Mouse (Mus musculus) testis, adult 2 months (tissue): ENCODE results near the gene Cacna2d1.

Experiments
- CTCF ChIP-seq: fragments of 200-500 bp; IDR thresholded peaks from 2 replicates; pipeline ENCODE4 v1.5.1; 2012; ENCODE audit warnings: low read depth, mild to moderate bottlenecking, inconsistent platforms, low read length, moderate library complexity; ENCODE audit not compliant: control insufficient read depth, insufficient read depth, insufficient replicate concordance
- POLR2A ChIP-seq: fragments of 200-500 bp; IDR thresholded peaks from 2 replicates; pipeline ENCODE4 v1.6.1; 2012; ENCODE audit warnings: low read depth, mild to moderate bottlenecking, inconsistent platforms, low read length, moderate library complexity; ENCODE audit not compliant: control insufficient read depth

GRCm38 (mm10) chr5:15993252-15993944, 58.9 kb downstream of the Cacna2d1 start:
- TF ChIP-seq CTCF: no peak
- no peak for TF ChIP-seq POLR2A
